Mouse (Mus musculus): Measurements from ENCODE around the gene 4930435E12Rik. TPM values are rescaled to one million over a fixed set of nuclear protein-coding genes. Genes with fewer than 3 reads are reported as not detected.

Gene 4930435E12Rik
- not detected in 2 replicates for polyA plus RNA-seq (2012; rRNA removed)

DNA sequence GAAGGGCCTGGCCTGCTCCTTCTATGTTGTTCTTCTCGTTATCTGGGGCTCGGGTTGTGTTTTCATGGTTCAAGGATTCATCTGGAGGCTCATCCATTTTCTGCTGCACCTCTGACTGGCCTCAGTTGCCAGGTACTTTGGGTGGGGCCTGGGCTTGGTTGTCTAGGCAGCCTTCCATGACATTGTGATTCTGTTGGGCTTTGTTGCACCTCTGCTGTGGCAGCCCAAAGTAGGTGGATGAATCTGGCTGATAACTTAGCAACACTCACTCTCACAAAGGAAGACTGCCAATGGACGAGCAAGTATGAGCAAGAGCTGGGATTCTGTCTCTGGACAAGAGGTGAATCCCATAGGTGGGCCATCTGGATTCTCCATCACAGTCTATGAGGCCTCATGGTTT, at the start of gene 4930435E12Rik:
TSS of gene 4930435E12Rik (minus strand) at position 101 of the 400 bp plus-strand sequence.
- Histone ChIP-seq H3K36me3 (ENCODE audit: control insufficient read depth, insufficient read depth, low read length) (no peaks in the 10 kb centered on the region), H3K4me3 (ENCODE audit: extremely low read depth, insufficient read depth, insufficient read length) (no peak within 1 kb of the TSS), H3K4me1 (ENCODE audit: control insufficient read depth, insufficient read depth, insufficient read length) (no peaks in the 10 kb centered on the region), H3K27me3 (ENCODE audit: control insufficient read depth, insufficient read depth, low read length) (no peaks in the 10 kb centered on the region), H3K27ac (ENCODE audit: insufficient read depth, low read length) (no peak within 1 kb of the TSS)
- TF ChIP-seq CTCF (IDR thresholded peaks at IDR 0.05; ENCODE audit: extremely low read depth, insufficient read depth, insufficient read length, insufficient replicate concordance) (no peak), POLR2A (IDR thresholded peaks at IDR 0.05; ENCODE audit: low read depth, low read length) (no peak)
- 87% methylated on average over 3 of the region's 3 CpGs for WGBS
- DNase-seq (ENCODE audit: low read depth in 1 of 2, low spot score in 2 of 2) = no peak

DNA sequence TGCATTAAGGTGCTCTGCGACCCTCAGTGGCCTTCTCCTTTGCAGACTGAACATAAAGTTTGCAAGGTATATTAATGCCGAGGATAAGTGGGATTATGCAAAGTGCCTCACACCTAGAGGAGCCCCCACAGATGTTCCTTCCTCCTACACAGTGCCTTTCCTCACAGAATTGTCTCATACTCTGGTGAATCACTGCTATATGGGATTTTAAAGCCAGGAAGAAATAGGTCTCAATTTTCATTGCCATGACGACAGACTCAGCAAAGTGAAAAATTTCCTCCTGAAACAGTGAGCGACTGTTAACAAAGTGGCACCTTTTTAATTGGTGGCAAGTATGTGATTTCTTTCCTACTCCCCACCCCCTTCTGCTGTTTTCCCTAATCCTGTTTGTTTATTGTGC, 45.9 kb upstream of the 4930435E12Rik start:
- Histone ChIP-seq H3K4me3 (ENCODE audit: extremely low read depth, insufficient read depth, insufficient read length) (no peak overlapping the region), H3K4me1 (ENCODE audit: control insufficient read depth, insufficient read depth, insufficient read length) (no peaks in the 10 kb centered on the region), H3K36me3 (ENCODE audit: control insufficient read depth, insufficient read depth, low read length) (no peaks in the 10 kb centered on the region), H3K27me3 (ENCODE audit: control insufficient read depth, insufficient read depth, low read length) (no peaks in the 10 kb centered on the region), H3K27ac (ENCODE audit: insufficient read depth, low read length) (no peak overlapping the region)
- no peak for DNase-seq (ENCODE audit: low read depth in 1 of 2, low spot score in 2 of 2)
- TF ChIP-seq CTCF (IDR thresholded peaks at IDR 0.05; ENCODE audit: extremely low read depth, insufficient read depth, insufficient read length, insufficient replicate concordance) = no peak
- TF ChIP-seq POLR2A (IDR thresholded peaks at IDR 0.05; ENCODE audit: low read depth, low read length) = no peak
- 51% methylated on average over 4 of the region's 4 CpGs for WGBS

DNA sequence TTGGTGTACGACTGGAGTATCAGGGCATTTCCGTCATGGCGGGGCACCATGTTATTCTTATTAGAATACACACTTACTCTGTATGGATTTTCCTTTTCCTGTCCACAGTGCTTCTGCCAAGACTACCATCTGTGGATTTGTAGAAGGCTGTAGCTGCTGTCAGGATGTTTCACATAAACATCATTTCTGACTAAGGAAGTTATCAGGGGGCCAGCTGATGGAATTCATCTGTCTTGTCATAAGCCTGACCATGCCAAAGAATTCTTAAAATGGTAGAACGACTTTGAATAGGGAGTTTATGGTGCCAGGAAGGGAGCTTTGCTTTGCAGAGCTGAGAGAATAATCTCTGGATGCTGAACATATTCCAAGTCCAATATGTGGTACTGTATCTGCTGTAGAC, 44.7 kb upstream of the 4930435E12Rik start:
- H3K36me3 ChIP-seq (ENCODE audit: control insufficient read depth, insufficient read depth, low read length) = no peaks in the 10 kb centered on the region
- 82% methylated on average over 4 of the region's 4 CpGs for WGBS
- TF ChIP-seq CTCF (IDR thresholded peaks at IDR 0.05; ENCODE audit: extremely low read depth, insufficient read depth, insufficient read length, insufficient replicate concordance) (no peak), POLR2A (IDR thresholded peaks at IDR 0.05; ENCODE audit: low read depth, low read length) (no peak)
- H3K4me3 ChIP-seq (ENCODE audit: extremely low read depth, insufficient read depth, insufficient read length) = no peak overlapping the region
- H3K27ac ChIP-seq (ENCODE audit: insufficient read depth, low read length) = no peak overlapping the region
- DNase-seq (ENCODE audit: low read depth in 1 of 2, low spot score in 2 of 2) = no peak
- no peaks in the 10 kb centered on the region for H3K4me1 ChIP-seq (ENCODE audit: control insufficient read depth, insufficient read depth, insufficient read length)
- no peaks in the 10 kb centered on the region for H3K27me3 ChIP-seq (ENCODE audit: control insufficient read depth, insufficient read depth, low read length)

DNA sequence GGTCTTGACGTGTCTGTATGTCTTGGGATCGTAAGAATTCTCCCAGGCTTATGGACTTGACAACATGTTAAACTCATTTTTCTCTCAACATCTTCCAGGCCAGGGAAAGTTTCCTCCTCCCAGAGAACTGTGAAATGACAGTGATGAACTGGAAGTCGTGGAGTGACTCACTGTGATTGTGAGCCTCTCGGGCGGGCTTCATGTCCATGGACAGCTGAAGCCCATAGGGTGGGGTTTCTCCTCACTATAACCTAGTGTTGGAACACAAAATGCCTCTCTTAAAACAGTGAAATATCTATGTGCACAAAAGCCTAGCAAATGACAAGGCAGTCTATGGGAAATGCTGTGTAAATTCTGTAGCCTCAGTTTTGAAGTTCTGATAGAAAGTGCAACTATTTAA, 35.8 kb upstream of the 4930435E12Rik start:
- no peak overlapping the region for H3K27ac ChIP-seq (ENCODE audit: insufficient read depth, low read length)
- H3K4me3 ChIP-seq (ENCODE audit: extremely low read depth, insufficient read depth, insufficient read length) = no peak overlapping the region
- 82% methylated on average over 5 of the region's 5 CpGs for WGBS
- no peaks in the 10 kb centered on the region for H3K4me1 ChIP-seq (ENCODE audit: control insufficient read depth, insufficient read depth, insufficient read length)
- H3K36me3 ChIP-seq (ENCODE audit: control insufficient read depth, insufficient read depth, low read length) = no peaks in the 10 kb centered on the region
- DNase-seq (ENCODE audit: low read depth in 1 of 2, low spot score in 2 of 2) = no peak
- no peak for TF ChIP-seq CTCF (IDR thresholded peaks at IDR 0.05; ENCODE audit: extremely low read depth, insufficient read depth, insufficient read length, insufficient replicate concordance)
- H3K27me3 ChIP-seq (ENCODE audit: control insufficient read depth, insufficient read depth, low read length) = no peaks in the 10 kb centered on the region

DNA sequence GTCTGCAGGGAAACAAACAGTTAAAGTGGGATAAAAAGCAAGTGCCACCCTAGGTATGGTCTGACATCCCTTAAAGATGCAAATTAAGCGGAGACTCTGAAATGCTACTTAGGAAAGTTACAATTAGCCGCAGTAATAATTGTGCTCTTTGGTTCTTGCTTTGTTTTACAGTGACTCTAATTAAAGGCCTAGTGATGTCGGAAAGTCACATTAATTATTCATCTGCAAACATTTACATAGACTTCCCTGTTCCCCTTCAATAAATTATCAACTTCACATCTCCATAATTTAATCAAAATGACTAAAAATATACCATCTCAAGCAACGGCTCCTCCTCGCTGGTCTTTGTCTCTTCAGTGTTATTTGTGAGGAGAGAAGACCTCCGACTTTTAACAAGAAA, 32.0 kb upstream of the 4930435E12Rik start:
- no peak overlapping the region for H3K4me3 ChIP-seq (ENCODE audit: extremely low read depth, insufficient read depth, insufficient read length)
- no peaks in the 10 kb centered on the region for H3K4me1 ChIP-seq (ENCODE audit: control insufficient read depth, insufficient read depth, insufficient read length)
- no peak for DNase-seq (ENCODE audit: low read depth in 1 of 2, low spot score in 2 of 2)
- TF ChIP-seq POLR2A (IDR thresholded peaks at IDR 0.05; ENCODE audit: low read depth, low read length) = no peak
- TF ChIP-seq CTCF (IDR thresholded peaks at IDR 0.05; ENCODE audit: extremely low read depth, insufficient read depth, insufficient read length, insufficient replicate concordance) = no peak
- no peaks in the 10 kb centered on the region for H3K27me3 ChIP-seq (ENCODE audit: control insufficient read depth, insufficient read depth, low read length)
- 82% methylated on average over 6 of the region's 6 CpGs for WGBS
- no peaks in the 10 kb centered on the region for H3K36me3 ChIP-seq (ENCODE audit: control insufficient read depth, insufficient read depth, low read length)
- H3K27ac ChIP-seq (ENCODE audit: insufficient read depth, low read length) = no peak overlapping the region

DNA sequence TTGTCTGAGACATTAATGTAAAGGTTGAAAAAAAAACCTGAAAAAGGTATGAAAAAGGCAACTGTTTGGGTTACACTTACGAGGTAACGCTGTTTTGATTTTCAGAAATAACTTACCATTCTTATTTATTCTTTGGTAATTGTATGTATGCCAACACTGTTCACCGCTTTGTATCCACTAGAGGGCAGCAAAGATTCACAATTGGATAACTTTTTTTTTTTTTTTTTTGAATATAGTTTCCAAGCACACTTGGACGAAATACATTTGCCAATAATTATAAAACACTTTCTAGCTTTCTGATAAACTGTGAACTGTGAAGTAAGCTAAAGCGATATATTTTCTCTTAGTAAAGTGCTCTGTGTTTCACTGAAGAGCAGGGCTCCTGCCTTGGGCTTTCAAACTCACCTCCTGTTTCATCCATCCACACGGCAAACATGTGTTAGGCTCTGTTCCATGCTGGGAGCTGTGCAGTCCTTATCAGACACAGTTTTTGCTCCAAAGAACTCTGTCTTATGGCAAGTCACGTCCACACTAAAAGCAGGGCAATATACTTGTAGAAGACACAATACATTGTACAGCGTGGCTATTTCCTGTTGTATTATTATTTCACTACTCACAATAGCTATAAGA, 29.7 kb upstream of the 4930435E12Rik start:
- TF ChIP-seq POLR2A (IDR thresholded peaks at IDR 0.05; ENCODE audit: low read depth, low read length) (no peak), CTCF (IDR thresholded peaks at IDR 0.05; ENCODE audit: extremely low read depth, insufficient read depth, insufficient read length, insufficient replicate concordance) (no peak)
- Histone ChIP-seq H3K36me3 (ENCODE audit: control insufficient read depth, insufficient read depth, low read length) (no peaks in the 10 kb centered on the region), H3K27me3 (ENCODE audit: control insufficient read depth, insufficient read depth, low read length) (no peaks in the 10 kb centered on the region), H3K27ac (ENCODE audit: insufficient read depth, low read length) (no peak overlapping the region), H3K4me1 (ENCODE audit: control insufficient read depth, insufficient read depth, insufficient read length) (no peaks in the 10 kb centered on the region), H3K4me3 (ENCODE audit: extremely low read depth, insufficient read depth, insufficient read length) (no peak overlapping the region)
- no peak for DNase-seq (ENCODE audit: low read depth in 1 of 2, low spot score in 2 of 2)
- WGBS = 34% methylated on average over 8 of the region's 8 CpGs

DNA sequence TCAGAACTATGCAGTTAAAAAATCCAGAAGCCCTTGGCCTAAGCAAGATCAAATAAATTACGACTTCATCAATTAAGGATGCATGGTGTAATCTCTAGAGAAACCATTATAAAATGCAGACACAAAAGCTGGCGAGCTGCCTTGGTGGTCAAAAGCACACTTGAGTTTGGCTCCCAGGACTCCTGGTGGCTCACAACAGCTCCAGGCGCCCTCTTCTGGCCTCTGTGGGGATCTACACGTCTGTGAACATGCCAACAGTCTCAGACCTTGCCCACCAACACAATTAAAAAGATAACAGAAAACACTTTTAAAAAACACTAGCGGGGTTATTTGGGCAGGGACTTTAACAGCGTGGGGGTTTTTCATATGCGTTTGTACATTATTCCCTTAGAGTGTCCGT, 16.0 kb downstream of the 4930435E12Rik start:
- Histone ChIP-seq H3K36me3 (ENCODE audit: control insufficient read depth, insufficient read depth, low read length) (no peaks in the 10 kb centered on the region), H3K27ac (ENCODE audit: insufficient read depth, low read length) (no peak overlapping the region), H3K27me3 (ENCODE audit: control insufficient read depth, insufficient read depth, low read length) (no peaks in the 10 kb centered on the region), H3K4me1 (ENCODE audit: control insufficient read depth, insufficient read depth, insufficient read length) (no peaks in the 10 kb centered on the region), H3K4me3 (ENCODE audit: extremely low read depth, insufficient read depth, insufficient read length) (no peak overlapping the region)
- WGBS = 33% methylated on average over 8 of the region's 8 CpGs
- DNase-seq (ENCODE audit: low read depth in 1 of 2, low spot score in 2 of 2) = peak; percentile 7 to 38
- TF ChIP-seq POLR2A (IDR thresholded peaks at IDR 0.05; ENCODE audit: low read depth, low read length) (no peak), CTCF (IDR thresholded peaks at IDR 0.05; ENCODE audit: extremely low read depth, insufficient read depth, insufficient read length, insufficient replicate concordance) (peak; percentile 78; the same call in 1 of the 2 replicates)
